Mouse (Mus musculus): ENCODE results near the gene Ubr2.

Ubr2 gene

DNA sequence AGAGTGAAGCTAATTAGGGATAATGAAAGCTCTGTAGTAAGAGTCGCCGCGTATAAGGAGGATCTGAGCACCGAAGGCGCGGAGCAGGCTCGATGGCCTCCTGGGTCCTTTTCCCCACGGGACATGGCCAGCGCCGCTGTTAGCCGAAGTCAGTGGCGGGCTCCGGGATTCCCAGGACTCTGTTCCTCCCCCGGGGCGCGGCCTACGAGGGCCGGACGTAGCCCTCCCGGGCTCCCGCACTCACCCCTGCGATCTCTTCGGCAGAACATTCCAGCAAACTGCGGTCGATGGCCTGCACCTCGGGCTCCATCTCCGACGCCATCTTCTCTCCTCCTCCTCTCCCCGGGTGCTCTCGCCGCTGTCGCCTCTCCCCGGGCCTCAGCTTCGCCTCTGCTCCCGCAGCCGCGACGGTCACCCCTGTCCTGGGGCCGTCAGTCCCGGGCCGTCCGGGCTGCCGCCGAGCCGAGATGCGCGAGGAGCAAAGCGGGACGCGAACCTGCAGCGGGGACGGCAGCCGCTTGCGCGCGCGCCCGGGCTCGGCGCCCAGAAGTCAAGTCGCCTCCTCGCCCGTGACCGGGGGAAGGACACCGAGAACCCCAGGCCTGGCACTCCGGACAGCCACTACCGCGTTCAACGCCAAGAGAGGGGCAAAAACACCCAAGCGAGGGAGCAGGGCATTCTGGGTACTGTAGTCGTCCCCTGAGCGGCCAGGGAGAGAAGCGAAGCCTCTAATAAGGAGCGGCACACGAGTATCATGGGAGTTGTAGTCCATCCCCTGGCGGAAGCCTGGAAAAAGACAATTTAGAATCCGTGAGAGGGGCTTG lies at the start of gene Ubr2:
Ubr2 (minus strand) TSS at position 659 of the 824 bp plus-strand sequence.
- peak; percentile 86 for DNase-seq (ENCODE audit: low spot score in 2 of 2)

DNA sequence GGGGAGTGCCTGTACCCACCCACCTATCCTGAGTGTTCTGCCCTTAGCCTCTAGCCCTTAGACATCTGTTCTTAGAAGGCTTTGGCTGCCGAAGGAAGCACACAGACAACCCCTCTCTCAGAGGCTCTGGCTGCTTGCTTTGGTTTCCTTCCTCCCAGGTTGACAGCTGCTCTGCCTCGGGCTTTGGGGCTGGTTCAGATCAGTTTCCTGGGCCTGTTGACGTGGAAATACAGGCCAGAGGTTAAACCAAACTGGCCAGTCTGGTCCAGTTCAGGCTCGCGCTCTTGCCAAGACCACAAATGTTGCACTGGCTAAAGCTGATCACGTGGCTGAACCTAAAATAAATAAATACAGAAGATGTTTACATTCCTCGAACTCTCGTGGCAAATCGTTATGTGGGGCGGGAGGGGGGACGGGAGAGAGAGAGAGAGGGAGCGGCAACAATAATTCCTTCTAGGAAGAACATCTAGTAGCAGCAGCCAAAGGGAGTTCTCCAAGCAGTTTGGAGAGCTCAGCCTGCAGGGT lies 49.5 kb upstream of the Ubr2 start:
- no peak for DNase-seq (ENCODE audit: low spot score in 2 of 2)

DNA sequence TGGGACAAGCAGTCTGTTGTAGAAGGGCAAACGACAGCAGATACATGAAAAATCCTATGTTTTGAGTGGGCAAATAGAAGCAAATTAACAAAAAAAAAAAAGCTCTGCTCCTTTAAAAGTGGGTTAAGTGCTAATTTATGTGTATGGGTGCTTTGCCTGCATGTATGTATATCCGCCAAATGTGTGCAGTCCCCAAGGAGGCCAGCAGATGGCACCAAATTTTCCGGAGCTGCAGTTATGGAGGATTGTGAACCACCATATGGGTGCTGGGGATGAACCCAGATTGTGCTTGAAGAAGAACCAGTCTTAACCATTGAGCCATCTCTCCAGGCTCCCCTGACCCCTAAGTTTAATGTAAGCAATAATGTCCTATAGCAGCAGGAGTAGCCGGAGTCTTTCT lies 47.6 kb upstream of the Ubr2 start:
- DNase-seq (ENCODE audit: low spot score in 2 of 2) = no peak

GRCm38 (mm10) chr17:47056476-47056875 lies 46.1 kb upstream of the Ubr2 start:
- DNase-seq (ENCODE audit: low spot score in 2 of 2) = no peak

GRCm38 (mm10) chr17:47055121-47055520 lies 44.8 kb upstream of the Ubr2 start:
- no peak for DNase-seq (ENCODE audit: low spot score in 2 of 2)

DNA sequence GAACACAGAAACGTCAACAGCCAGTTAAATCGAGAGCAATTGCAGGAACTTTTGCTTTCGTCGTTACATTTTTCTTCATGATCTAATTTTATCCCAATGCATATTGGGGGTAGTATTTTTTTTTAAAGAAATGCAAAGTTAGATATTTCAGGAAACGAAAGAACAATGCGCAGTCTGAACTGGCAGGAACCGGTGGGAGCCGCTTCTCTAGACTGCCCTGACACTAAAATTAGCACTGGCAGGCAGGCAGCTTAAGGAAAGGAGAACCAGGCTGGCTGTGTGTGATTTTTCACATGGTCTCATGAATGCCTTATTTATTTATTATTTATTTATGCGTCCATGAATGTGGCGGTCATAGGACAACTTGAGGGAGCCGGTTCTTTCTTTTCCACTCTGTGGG lies 44.3 kb upstream of the Ubr2 start:
- DNase-seq (ENCODE audit: low spot score in 2 of 2) = peak in 1 of 2 experiments; percentile 23

DNA sequence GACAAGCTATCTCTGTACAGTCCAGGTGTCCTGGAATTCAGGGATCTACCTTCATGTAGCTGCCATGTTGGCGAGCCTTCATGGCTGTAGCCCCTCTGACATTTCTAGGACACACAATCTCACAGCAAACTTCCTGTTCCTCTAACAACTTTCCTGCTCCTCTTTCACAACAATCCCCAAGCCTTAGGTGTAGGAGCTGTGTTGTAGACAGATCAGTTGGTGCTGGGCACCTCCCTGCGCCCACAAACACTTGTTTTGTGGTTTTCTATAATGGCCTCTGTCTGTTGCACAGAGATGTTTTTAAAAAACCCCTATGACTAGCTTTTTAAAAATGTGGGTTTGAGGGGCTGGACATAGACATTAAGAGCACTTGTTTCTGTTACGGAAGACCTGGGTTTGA lies 40.3 kb upstream of the Ubr2 start:
- DNase-seq (ENCODE audit: low spot score in 2 of 2) = peak in 1 of 2 experiments; percentile 26

- DNase-seq (ENCODE audit: low spot score in 2 of 2) = no peak
These were observed 32.5 kb upstream of the Ubr2 start for GRCm38 (mm10) chr17:47042866-47043265.

DNA sequence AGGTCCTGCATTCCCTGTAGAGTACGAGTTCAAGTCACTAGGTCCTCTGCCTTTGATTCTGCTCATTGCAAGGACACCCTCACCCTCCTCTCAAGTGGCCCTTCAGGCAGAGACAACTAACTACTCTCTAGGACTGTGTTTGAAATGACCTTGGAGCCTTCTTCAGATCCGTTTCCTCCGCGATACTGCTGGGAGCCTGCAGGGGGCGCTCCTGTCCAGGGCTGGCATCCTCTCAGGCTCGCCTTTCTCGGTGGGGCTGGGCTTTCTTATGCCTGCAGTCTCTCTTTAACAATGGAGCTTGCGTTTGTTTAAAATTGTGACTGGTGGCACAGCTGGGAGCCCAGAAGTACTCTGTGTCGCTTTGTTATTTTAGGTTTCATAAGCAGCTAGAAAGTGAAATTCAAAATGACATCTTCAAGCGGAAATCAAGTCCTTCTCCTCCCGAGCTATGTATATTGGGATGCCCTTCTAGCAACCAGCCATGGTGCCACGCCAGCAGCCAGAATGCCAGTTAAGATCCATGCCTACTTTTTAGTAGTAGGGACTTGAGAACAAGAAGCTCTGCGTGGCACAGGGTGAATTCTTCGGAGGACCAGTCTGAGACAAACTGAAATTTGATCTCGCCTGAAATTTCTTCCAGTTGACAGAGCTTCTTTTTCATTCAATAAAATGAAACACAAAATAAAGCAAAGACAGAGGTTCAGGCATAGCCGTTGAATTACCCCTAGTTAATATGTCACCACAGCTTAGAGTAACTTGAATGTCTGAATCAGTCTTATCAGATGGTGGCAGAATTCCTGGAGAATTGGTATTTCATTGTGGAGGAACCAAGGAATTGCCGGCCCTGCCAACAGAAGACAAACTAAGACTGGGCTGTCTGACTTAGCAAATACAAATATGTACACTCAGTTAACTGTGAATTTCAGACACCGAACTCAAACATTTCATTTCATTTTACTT lies 28.8 kb upstream of the Ubr2 start:
- DNase-seq (ENCODE audit: low spot score in 2 of 2) = peak; percentile 56 to 69

DNA sequence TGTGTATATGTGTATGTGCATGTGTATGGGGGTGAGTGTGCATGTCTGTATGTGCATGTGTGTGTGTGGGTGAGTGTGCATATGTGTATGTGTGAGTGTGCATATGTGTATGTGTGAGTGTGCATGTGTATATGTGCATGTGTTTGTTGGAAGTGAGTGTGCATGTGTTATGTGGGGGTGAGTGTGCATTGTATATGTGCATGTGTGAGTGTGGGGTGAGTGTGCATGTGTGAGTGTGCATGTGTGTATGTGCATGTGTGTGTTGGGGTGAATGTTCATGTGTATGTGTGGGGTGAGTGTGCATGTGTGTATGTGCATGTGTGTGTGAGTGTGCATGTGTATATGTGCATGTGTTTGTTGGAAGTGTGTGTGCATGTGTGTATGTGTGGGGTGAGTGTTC lies 24.2 kb upstream of the Ubr2 start:
- DNase-seq (ENCODE audit: low spot score in 2 of 2) = no peak

GRCm38 (mm10) chr17:47033643-47034042 lies 23.3 kb upstream of the Ubr2 start:
- peak; percentile 16 to 35 for DNase-seq (ENCODE audit: low spot score in 2 of 2)

- no peak for DNase-seq (ENCODE audit: low spot score in 2 of 2)
These were observed 14.4 kb upstream of the Ubr2 start for GRCm38 (mm10) chr17:47024805-47025204.

DNA sequence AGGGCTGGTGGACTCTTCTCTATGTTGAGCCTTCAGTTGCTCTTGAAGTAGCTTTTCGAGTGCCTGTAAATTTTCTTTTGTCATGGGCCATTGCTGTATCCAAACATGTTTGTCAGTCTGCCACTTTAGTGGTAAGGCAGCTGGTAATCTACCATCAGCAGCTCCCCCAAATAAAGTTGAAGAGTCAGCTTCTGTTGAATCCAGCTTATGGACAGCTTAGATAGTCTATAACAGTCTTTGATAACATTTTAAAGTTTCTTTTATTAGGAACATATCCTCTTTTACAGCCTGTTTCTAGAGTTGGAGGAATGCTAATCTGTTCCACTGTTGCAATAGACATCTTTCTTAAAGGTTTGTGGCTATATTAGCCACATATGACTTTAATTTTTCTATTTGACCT lies 13.0 kb upstream of the Ubr2 start:
- no peak for DNase-seq (ENCODE audit: low spot score in 2 of 2)

DNA sequence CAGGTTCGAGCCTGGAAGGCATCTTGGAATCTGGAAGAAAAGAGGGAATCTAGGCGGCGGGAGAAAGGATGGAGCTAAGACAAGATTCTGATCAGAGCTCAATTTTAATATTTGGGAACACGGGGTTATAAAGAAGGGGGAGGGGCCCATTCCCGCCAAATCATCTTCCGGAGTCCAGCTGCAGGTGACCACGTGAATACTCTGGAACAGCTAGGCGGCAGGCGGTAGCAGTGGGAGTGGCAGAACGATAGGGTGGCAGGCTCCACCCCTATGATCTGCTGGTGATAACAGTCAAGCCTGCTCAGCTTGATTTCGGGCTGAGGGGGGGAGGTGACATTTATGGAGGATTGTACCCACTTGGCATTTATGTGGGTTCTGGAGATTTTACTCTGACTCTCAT lies 2.5 kb upstream of the Ubr2 start:
- no peak for DNase-seq (ENCODE audit: low spot score in 2 of 2)

DNA sequence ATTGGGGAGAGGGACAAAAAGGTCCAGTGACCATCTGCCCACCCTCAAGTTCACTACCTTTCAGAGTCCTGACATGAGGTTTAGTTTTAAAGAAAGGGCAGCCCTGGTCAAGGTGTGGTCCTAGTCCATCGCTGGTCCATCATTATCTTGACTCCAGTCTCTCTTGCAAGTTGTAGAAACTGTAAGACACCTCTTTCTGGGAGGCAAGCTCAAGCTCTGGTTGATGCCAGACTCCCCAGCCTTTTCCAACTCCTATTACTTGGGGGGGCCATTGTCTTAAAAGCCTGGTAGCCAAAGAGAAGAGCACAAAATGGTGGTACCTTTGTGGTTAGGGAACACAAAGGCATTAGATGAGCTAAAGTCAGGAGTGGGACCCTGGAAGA lies 1.3 kb upstream of the Ubr2 start:
- DNase-seq (ENCODE audit: low spot score in 2 of 2) = no peak

GRCm38 (mm10) chr17:47010722-47011660 lies 635 bp upstream of the Ubr2 start:
- DNase-seq (ENCODE audit: low spot score in 2 of 2) = peak; percentile 62 to 66

DNA sequence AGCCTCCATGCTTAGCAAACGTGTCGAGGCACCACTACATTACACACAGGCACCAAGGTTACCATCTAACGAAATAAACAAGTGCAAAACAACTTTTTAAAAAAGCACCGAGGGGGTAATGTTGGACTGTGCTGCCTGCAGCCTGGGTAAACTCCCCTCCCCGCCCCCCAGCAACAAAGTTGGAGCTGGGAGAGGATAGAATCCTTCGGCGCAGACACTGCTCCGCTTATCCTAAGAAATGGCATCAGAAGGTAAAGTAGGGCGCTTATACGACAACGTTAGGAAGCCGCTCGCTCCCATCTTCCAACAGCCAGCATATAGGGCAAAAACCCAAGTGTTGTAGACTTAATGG lies 834 bp downstream of the Ubr2 start:
- DNase-seq (ENCODE audit: low spot score in 2 of 2) = peak; percentile 11 to 25

DNA sequence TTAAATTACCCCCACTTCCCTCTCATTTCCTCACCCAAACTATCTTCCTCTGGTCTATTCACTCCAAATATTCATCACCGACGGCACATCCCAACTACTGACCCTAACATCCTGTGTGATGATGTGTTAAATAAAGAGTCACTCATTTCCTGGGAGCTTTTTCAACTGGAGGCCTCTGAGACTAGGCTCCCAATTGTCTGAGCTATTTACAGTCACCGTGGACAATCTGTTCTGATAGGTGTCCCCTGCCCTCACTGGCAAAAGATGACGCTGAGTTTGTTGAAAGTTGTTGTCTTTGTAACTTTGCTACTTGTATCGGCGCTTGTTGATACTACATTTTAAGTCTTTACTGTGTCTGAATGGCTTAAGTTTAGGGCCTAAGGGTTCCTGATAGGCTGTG lies 1.3 kb downstream of the Ubr2 start:
- DNase-seq (ENCODE audit: low spot score in 2 of 2) = peak; percentile 9 to 31

GRCm38 (mm10) chr17:47008506-47008905 lies 1.9 kb downstream of the Ubr2 start:
- DNase-seq (ENCODE audit: low spot score in 2 of 2) = no peak

DNA sequence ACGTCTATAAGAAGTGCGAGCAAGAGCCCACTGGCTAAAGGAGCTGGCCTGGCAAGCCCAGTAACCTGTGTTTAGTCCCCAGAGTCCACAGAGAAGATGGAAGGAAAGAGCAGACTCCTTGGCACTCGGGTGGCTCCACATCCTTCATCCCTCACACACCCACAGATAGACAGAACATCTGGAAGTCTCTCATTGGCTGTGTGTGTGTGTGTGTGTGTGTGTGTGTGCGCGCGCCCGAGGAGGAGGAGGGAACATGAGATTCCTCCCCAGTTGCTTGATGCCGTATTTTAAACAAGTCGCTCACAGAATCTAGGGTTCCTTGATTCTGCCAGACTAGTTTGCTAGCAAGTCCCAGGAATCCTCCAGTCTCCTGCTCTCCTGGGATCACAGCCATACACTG lies 3.6 kb downstream of the Ubr2 start:
- DNase-seq (ENCODE audit: low spot score in 2 of 2) = no peak

GRCm38 (mm10) chr17:47005741-47006405 lies 4.5 kb downstream of the Ubr2 start:
- no peak for DNase-seq (ENCODE audit: low spot score in 2 of 2)
